Mouse (Mus musculus): ENCODE measurements around the gene Fgfr2. TPM values are rescaled to one million over a fixed set of nuclear protein-coding genes. Genes with fewer than 3 reads are reported as not detected.

Gene Fgfr2
- total RNA-seq, 1 experiment from 2014 or later, result not detected

- no peak for ATAC-seq (replicated peaks in 1 of 2; ENCODE audit: insufficient read depth in 1 of 2, low FRiP score in 2 of 2, low TSS enrichment in 1 of 2, low read depth in 1 of 2, poor library complexity in 2 of 2, severe bottlenecking in 2 of 2)
These were observed 750.2 kb downstream of the Fgfr2 start for GRCm38 (mm10) chr7:132372752-132373513.

DNA sequence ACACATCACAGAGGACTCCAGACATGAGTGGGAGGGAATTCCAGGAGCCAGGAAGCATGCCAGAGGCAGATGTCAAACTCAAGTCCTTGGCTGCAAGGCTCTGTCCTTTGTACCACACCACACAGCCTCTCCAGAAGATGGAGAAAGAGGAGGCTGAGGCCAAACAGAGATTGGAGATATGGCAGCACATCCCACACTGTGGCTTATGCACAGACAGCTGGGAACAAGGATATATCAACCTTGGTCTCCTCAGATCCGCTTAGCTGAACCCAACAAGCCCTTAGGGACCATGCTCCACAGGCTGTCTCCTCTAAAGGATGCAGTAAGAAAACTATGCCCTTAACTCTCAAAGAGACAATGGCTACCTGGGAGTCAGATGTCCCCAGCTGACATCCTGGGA lies 751.3 kb downstream of the Fgfr2 start:
- no peak for ATAC-seq (replicated peaks in 1 of 2; ENCODE audit: insufficient read depth in 1 of 2, low FRiP score in 2 of 2, low TSS enrichment in 1 of 2, low read depth in 1 of 2, poor library complexity in 2 of 2, severe bottlenecking in 2 of 2)

DNA sequence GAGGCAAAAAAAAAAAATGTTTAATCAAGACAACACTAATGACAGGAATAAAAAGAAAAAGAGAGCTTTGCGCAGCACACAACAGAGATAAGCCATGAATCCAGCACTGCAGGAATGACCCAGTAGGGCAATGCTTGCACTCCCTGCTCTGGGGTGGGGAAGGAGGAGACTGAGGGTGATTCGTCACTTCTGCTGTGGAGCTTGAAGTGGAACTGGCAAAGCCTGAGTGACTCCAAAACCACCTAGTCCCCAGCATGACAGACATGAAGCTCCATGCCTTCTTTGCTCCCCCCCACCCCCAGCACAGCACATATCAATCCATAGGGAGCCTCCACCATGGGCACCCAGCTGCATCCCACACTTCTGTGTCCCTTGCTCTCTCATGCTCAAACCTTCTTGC lies 753.4 kb downstream of the Fgfr2 start:
- ATAC-seq (replicated peaks in 1 of 2; ENCODE audit: insufficient read depth in 1 of 2, low FRiP score in 2 of 2, low TSS enrichment in 1 of 2, low read depth in 1 of 2, poor library complexity in 2 of 2, severe bottlenecking in 2 of 2), result no peak; a peak in 1 of 4 replicates

GRCm38 (mm10) chr7:132368859-132369258 lies 754.3 kb downstream of the Fgfr2 start:
- ATAC-seq (replicated peaks in 1 of 2; ENCODE audit: insufficient read depth in 1 of 2, low FRiP score in 2 of 2, low TSS enrichment in 1 of 2, low read depth in 1 of 2, poor library complexity in 2 of 2, severe bottlenecking in 2 of 2), result no peak

DNA sequence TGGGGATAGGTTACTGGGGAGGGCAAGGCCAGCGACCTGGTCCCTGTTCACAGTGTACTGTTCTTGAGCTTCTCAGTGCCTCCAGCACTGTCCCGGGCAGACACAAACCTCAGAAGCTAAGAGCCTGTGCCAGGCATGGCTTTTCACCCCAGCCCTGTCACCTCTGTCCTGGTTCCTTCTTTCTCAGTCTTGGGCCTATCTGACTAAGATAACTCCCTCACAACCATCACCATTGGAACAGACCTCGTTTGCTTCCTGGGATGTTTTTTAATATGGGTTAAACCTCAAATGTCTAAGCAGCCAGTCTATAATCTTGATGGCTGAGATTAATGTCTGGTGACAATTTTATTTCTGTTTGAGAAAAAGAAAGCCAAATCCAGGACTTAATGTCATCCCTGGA lies 755.8 kb downstream of the Fgfr2 start:
- no peak for ATAC-seq (replicated peaks in 1 of 2; ENCODE audit: insufficient read depth in 1 of 2, low FRiP score in 2 of 2, low TSS enrichment in 1 of 2, low read depth in 1 of 2, poor library complexity in 2 of 2, severe bottlenecking in 2 of 2)

DNA sequence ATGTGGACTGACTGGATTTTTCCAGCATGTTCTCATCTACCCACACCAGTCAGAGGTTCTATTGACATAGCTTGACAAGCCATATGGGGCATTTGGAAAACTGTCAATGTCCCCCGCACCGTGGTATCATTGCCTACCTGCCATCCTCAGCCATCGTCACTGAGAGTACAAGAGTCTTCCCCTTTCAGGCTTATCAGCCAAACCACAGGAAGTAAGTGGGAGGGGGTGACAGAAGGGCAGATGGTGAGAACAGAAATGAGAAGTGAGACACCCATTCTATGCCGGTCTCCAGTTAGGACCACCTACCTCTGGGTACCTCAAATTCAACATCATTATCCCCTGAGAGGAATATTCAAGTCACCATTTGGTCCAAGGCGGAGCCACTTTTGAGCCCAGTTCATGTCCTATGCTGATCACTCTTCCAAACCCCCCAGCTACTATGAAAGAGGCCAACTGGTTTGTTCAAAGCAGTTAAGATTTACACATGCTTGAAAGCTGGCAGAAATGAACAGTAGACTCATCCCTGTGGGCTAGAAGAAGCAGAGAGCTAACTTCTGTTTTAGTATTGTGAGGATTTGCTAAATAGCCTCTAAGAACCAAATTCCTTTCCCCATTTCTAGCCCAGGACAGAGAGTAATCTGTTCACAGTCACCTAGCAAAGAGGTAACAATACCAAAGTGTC lies 757.3 kb downstream of the Fgfr2 start:
- ATAC-seq (replicated peaks in 1 of 2; ENCODE audit: insufficient read depth in 1 of 2, low FRiP score in 2 of 2, low TSS enrichment in 1 of 2, low read depth in 1 of 2, poor library complexity in 2 of 2, severe bottlenecking in 2 of 2), result peak; percentile 78 to 81

DNA sequence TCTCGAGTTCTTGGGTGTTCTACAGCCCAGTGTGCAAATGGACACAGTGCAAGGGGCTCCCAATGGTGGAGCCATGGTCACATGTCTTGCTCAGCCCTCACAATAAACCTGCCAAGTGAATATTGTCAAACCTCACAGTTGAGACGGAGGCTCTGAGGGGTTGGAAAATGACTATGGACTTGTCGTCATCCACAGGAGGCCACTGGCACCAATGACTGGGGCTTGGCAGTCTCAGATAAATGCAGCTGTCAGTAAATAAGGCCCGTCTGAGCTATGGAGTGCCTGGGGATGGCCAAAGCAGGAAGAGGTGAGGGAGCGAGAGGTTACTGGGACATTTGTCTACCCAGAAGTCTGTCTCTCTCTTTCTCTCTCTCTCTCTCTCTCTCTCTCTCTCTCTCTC lies 758.0 kb downstream of the Fgfr2 start:
- no peak for ATAC-seq (replicated peaks in 1 of 2; ENCODE audit: insufficient read depth in 1 of 2, low FRiP score in 2 of 2, low TSS enrichment in 1 of 2, low read depth in 1 of 2, poor library complexity in 2 of 2, severe bottlenecking in 2 of 2)

- ATAC-seq (replicated peaks in 1 of 2; ENCODE audit: insufficient read depth in 1 of 2, low FRiP score in 2 of 2, low TSS enrichment in 1 of 2, low read depth in 1 of 2, poor library complexity in 2 of 2, severe bottlenecking in 2 of 2), result no peak
These were observed 758.6 kb downstream of the Fgfr2 start for GRCm38 (mm10) chr7:132364506-132364905.

- no peak for ATAC-seq (replicated peaks in 1 of 2; ENCODE audit: insufficient read depth in 1 of 2, low FRiP score in 2 of 2, low TSS enrichment in 1 of 2, low read depth in 1 of 2, poor library complexity in 2 of 2, severe bottlenecking in 2 of 2)
These were observed 762.8 kb downstream of the Fgfr2 start for GRCm38 (mm10) chr7:132360336-132360735.

DNA sequence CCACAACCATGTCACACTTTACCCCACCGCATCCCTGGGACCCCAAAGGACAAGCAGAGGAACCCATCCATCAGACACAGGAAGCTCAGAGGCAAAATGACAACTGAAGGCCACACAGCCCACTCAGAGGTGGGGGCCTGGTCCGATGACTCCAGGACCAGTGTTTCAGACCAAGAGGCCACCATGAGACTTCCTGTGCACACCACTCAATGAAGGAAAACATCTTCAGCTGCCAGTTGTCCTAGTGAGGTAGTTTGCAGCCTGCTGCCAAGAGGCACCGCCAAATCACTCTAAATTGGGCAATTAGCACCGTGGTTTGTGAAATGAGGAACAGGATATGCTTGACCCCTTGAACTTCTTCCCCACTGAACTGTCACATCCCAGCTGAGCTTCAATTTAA lies 764.4 kb downstream of the Fgfr2 start:
- peak; percentile 85 to 89 for ATAC-seq (replicated peaks in 1 of 2; ENCODE audit: insufficient read depth in 1 of 2, low FRiP score in 2 of 2, low TSS enrichment in 1 of 2, low read depth in 1 of 2, poor library complexity in 2 of 2, severe bottlenecking in 2 of 2)

DNA sequence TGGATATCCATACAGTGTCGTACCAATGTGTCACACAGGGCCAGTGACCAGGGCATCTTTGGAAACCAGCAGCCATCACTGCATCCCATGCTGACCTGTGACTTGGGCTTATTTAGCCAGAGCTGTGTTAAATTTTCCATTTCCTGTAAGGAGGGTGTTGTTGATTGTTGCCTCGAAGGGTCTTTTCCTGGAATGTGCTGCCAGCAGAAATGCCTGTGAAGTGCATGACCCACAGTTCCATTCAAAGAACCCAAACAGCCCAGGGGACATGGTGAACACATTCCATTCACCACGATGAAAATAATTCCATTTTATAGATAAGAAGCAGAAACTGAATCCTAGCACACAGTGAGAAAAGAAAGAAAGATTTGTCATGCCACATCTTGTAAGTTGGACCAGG lies 764.9 kb downstream of the Fgfr2 start:
- no peak for ATAC-seq (replicated peaks in 1 of 2; ENCODE audit: insufficient read depth in 1 of 2, low FRiP score in 2 of 2, low TSS enrichment in 1 of 2, low read depth in 1 of 2, poor library complexity in 2 of 2, severe bottlenecking in 2 of 2)

GRCm38 (mm10) chr7:132357841-132358237 lies 765.3 kb downstream of the Fgfr2 start:
- ATAC-seq (replicated peaks in 1 of 2; ENCODE audit: insufficient read depth in 1 of 2, low FRiP score in 2 of 2, low TSS enrichment in 1 of 2, low read depth in 1 of 2, poor library complexity in 2 of 2, severe bottlenecking in 2 of 2), result no peak

GRCm38 (mm10) chr7:132356881-132357840 lies 766.0 kb downstream of the Fgfr2 start:
- ATAC-seq (replicated peaks in 1 of 2; ENCODE audit: insufficient read depth in 1 of 2, low FRiP score in 2 of 2, low TSS enrichment in 1 of 2, low read depth in 1 of 2, poor library complexity in 2 of 2, severe bottlenecking in 2 of 2), result no peak

DNA sequence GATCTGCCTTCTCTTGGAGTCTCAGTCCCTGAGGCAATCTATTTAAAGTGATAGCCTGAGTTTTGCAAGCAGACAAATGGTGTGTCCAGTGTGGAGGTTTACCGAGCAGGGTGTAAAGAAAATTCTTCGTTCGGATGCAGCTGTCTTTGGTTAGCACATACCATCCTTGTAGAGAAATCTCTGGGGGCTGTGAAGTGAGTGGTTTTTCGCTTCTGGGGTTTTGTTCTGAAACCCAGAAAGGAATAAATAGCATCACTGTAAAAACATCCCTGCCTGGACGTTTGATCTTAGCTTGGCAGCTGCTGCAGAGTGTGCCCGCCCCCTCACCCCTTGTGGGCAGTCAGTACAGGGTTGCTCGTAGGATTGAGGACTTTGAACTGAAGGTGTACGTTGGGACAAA lies 767.0 kb downstream of the Fgfr2 start:
- ATAC-seq (replicated peaks in 1 of 2; ENCODE audit: insufficient read depth in 1 of 2, low FRiP score in 2 of 2, low TSS enrichment in 1 of 2, low read depth in 1 of 2, poor library complexity in 2 of 2, severe bottlenecking in 2 of 2), result no peak

DNA sequence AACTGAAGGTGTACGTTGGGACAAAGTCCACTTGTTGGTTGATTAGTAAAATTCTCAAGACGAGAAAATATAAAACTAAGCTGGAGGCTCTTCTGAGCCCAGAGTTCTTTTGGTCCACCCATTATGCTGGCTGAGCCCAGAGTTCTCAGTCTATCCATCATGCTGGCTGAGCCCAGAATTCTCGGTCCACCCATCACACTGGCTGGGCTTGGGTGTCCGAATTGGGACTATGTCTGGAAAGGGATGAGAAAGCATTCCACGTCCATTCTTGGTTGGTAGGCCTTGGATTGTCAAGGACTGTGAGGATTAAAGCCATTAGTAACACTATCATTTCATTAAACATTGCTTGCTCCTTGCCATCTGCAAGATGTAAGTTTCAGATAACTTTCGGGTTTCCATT lies 767.4 kb downstream of the Fgfr2 start:
- ATAC-seq (replicated peaks in 1 of 2; ENCODE audit: insufficient read depth in 1 of 2, low FRiP score in 2 of 2, low TSS enrichment in 1 of 2, low read depth in 1 of 2, poor library complexity in 2 of 2, severe bottlenecking in 2 of 2), result no peak

DNA sequence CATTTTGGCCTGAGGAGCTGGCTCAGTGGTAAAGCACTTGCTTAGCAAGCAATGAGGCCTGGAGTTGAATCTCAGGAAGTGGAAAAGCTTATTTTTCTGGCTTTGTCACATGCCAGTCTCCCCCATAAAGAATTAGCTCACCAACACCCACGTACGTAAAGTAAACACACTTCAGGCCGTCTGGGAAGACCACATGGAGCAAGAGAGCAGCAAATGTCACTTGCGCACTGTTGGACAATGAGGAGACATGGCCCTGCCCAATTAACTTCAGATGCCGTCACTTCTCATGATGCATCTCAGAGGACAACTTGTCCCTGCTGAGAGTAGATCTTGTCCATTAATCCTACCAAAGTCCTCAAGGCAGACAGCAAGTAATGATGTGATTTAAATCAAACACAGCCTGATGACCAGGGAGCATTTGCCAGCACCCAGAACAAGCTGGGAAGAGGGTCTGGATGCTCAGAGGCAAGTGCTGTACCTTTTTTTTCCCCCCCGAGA lies 774.0 kb downstream of the Fgfr2 start:
- no peak for ATAC-seq (replicated peaks in 1 of 2; ENCODE audit: insufficient read depth in 1 of 2, low FRiP score in 2 of 2, low TSS enrichment in 1 of 2, low read depth in 1 of 2, poor library complexity in 2 of 2, severe bottlenecking in 2 of 2)

DNA sequence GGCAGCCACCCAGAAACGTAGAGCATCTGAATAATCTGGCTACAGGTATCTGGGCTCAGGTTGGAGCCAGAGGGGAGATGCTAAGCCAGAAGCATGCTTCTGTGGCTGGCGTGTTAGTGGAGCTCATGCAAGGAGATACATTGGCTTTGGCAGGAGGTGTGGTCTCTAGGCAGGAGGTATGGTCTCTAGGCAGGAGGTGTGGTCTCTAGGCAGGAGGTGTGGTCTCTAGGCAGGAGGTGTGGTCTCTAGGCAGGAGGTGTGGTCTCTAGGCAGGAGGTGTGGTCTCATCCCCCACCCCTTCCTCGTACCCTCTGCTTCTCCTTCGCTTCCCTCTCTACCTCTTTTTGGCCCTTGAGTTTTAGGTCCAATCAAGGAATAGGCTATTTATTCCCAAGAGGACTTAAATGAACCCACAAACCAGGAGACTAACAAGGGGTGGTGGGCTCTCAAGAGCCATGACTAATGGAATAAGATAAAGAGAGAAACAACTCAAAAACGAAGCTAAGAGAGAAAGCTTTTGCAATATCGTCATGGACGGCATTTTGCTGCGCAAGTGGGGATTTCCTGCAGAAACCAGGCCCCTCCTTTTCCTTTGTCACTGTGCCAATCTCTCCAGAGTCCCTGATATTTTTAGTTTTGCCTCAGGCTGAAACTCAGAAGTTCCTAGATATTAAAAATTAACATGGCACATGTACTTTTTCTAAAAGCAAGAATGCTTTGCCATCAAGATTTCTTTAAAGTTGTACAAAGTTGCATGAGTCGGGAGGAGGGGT lies 775.7 kb downstream of the Fgfr2 start:
- peak; percentile 67 to 78 for ATAC-seq (replicated peaks in 1 of 2; ENCODE audit: insufficient read depth in 1 of 2, low FRiP score in 2 of 2, low TSS enrichment in 1 of 2, low read depth in 1 of 2, poor library complexity in 2 of 2, severe bottlenecking in 2 of 2)

Data from hematopoietic stem cell, adult 5-6 weeks (primary cell).